Mouse (Mus musculus) testis, adult 2 months (tissue): ENCODE measurements around the gene Pdia5.

Experiments used
- CTCF ChIP-seq: fragments of 200-500 bp; IDR thresholded peaks from 2 replicates; pipeline ENCODE4 v1.5.1; 2012; ENCODE audit warnings: low read depth, mild to moderate bottlenecking, inconsistent platforms, low read length, moderate library complexity; ENCODE audit not compliant: control insufficient read depth, insufficient read depth, insufficient replicate concordance
- POLR2A ChIP-seq: fragments of 200-500 bp; IDR thresholded peaks from 2 replicates; pipeline ENCODE4 v1.6.1; 2012; ENCODE audit warnings: low read depth, mild to moderate bottlenecking, inconsistent platforms, low read length, moderate library complexity; ENCODE audit not compliant: control insufficient read depth

DNA sequence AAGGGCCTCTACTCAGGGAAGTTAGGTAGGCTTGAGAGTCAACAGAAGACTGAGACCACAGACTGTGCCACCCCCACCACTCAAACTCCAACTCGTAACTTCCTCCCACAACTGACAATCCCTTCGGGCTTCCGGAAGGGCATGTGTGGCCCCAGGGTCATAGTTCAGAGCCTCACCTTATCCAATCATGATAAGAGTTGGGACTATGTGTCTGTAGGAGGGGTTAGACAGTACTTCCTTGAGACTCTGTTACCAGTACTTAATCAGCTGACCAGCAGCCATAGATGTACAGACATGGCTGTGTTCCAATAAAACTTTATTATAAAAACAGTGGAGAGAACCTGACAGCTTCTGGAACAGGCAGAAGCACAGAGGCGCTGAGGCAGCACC, 48.7 kb downstream of the Pdia5 start:
- TF ChIP-seq POLR2A (no peak), CTCF (no peak)
